Mouse (Mus musculus): Measurements from ENCODE around the gene Pax5. TPM values are rescaled to one million over a fixed set of nuclear protein-coding genes. Genes with fewer than 3 reads are reported as not detected.

Pax5 gene
- polyA plus RNA-seq, 1 experiment from 2014 or later = 7.8 TPM

- Histone ChIP-seq H3K9ac (no peak overlapping the region), H3K4me1 (0 out of 2 replicates have a peak, but pooled peaks cover 4% of the 10 kb centered on the region), H3K4me2 (no peak overlapping the region), H3K27ac (no peak overlapping the region), H3K4me3 (no peak overlapping the region), H3K9me3 (no peaks in the 10 kb centered on the region), H3K36me3 (replicated peaks) (no peaks in the 10 kb centered on the region), H3K27me3 (replicated peaks) (no peaks in the 10 kb centered on the region)
- 42% methylated on average over 12 of the region's 12 CpGs for WGBS
- no peak for ATAC-seq (replicated peaks)
Observed at GRCm38 (mm10) chr4:44641831-44642587, 68.3 kb downstream of the Pax5 start.

GRCm38 (mm10) chr4:44635618-44636017 lies 74.7 kb downstream of the Pax5 start:
- Histone ChIP-seq H3K9ac (no peak overlapping the region), H3K4me1 (peaks cover 10% of the 10 kb centered on the region; the same call in 1 of the 2 replicates), H3K4me2 (no peak overlapping the region), H3K36me3 (replicated peaks) (no peaks in the 10 kb centered on the region), H3K27ac (no peak overlapping the region), H3K4me3 (no peak overlapping the region), H3K9me3 (no peaks in the 10 kb centered on the region), H3K27me3 (replicated peaks) (0 out of 2 replicates have a peak, but pooled peaks cover 2% of the 10 kb centered on the region)
- ATAC-seq (replicated peaks) = no peak
- WGBS = 92% methylated on average over 3 of the region's 3 CpGs

- ATAC-seq (replicated peaks) = no peak
Observed at GRCm38 (mm10) chr4:44633694-44634524, 76.4 kb downstream of the Pax5 start.

GRCm38 (mm10) chr4:44630059-44630458 lies 80.2 kb downstream of the Pax5 start:
- no peak overlapping the region for H3K4me2 ChIP-seq
- H3K4me1 ChIP-seq = peaks cover 10% of the 10 kb centered on the region; the same call in 1 of the 2 replicates
- 81% methylated on average over 6 of the region's 6 CpGs for WGBS
- H3K9me3 ChIP-seq = no peaks in the 10 kb centered on the region
- no peak overlapping the region for H3K9ac ChIP-seq
- no peaks in the 10 kb centered on the region for H3K36me3 ChIP-seq (replicated peaks)
- no peak overlapping the region for H3K27ac ChIP-seq
- no peak for ATAC-seq (replicated peaks)
- 0 out of 2 replicates have a peak, but pooled peaks cover 2% of the 10 kb centered on the region for H3K27me3 ChIP-seq (replicated peaks)
- H3K4me3 ChIP-seq = no peak overlapping the region

More at GRCm38 (mm10) chr4:44633694-44634524, 76.4 kb downstream of the Pax5 start:
- H3K4me2 ChIP-seq = no peak overlapping the region
- H3K4me1 ChIP-seq = peaks cover 10% of the 10 kb centered on the region; the same call in 1 of the 2 replicates
- no peaks in the 10 kb centered on the region for H3K9me3 ChIP-seq
- H3K36me3 ChIP-seq (replicated peaks) = no peaks in the 10 kb centered on the region
- no peak overlapping the region for H3K27ac ChIP-seq
- no peak overlapping the region for H3K4me3 ChIP-seq
- 13% methylated on average over 12 of the region's 12 CpGs for WGBS
- no peak overlapping the region for H3K9ac ChIP-seq
- 0 out of 2 replicates have a peak, but pooled peaks cover 2% of the 10 kb centered on the region for H3K27me3 ChIP-seq (replicated peaks)

GRCm38 (mm10) chr4:44627890-44628289 lies 82.4 kb downstream of the Pax5 start:
- no peaks in the 10 kb centered on the region for H3K9me3 ChIP-seq
- H3K4me1 ChIP-seq = no peaks in the 10 kb centered on the region
- H3K27me3 ChIP-seq (replicated peaks) = no peaks in the 10 kb centered on the region
- H3K36me3 ChIP-seq (replicated peaks) = no peaks in the 10 kb centered on the region
- no peak overlapping the region for H3K27ac ChIP-seq
- H3K9ac ChIP-seq = no peak overlapping the region
- H3K4me2 ChIP-seq = no peak overlapping the region
- no peak overlapping the region for H3K4me3 ChIP-seq
- no peak for ATAC-seq (replicated peaks)

GRCm38 (mm10) chr4:44625108-44625424 lies 85.2 kb downstream of the Pax5 start:
- H3K9me3 ChIP-seq = no peaks in the 10 kb centered on the region
- no peak overlapping the region for H3K4me3 ChIP-seq
- H3K4me2 ChIP-seq = no peak overlapping the region
- no peaks in the 10 kb centered on the region for H3K27me3 ChIP-seq (replicated peaks)
- 93% methylated on average over 6 of the region's 6 CpGs for WGBS
- peaks cover 9% of the 10 kb centered on the region for H3K4me1 ChIP-seq
- H3K36me3 ChIP-seq (replicated peaks) = no peaks in the 10 kb centered on the region
- H3K27ac ChIP-seq = no peak overlapping the region
- no peak for ATAC-seq (replicated peaks)
- no peak overlapping the region for H3K9ac ChIP-seq

- no peak for ATAC-seq (replicated peaks)
- no peak overlapping the region for H3K4me2 ChIP-seq
- no peaks in the 10 kb centered on the region for H3K9me3 ChIP-seq
- H3K27ac ChIP-seq = no peak overlapping the region
- no peaks in the 10 kb centered on the region for H3K27me3 ChIP-seq (replicated peaks)
- no peak overlapping the region for H3K9ac ChIP-seq
- no peaks in the 10 kb centered on the region for H3K36me3 ChIP-seq (replicated peaks)
- WGBS = 90% methylated on average over 12 of the region's 12 CpGs
- peaks cover 9% of the 10 kb centered on the region for H3K4me1 ChIP-seq
- no peak overlapping the region for H3K4me3 ChIP-seq
Observed at GRCm38 (mm10) chr4:44624232-44625107, 85.8 kb downstream of the Pax5 start.

GRCm38 (mm10) chr4:44623435-44623727 lies 86.9 kb downstream of the Pax5 start:
- H3K27me3 ChIP-seq (replicated peaks) = no peaks in the 10 kb centered on the region
- 76% methylated on average over 5 of the region's 5 CpGs for WGBS
- no peak overlapping the region for H3K4me2 ChIP-seq
- no peaks in the 10 kb centered on the region for H3K9me3 ChIP-seq
- ATAC-seq (replicated peaks) = no peak
- H3K4me1 ChIP-seq = peaks cover 9% of the 10 kb centered on the region
- H3K36me3 ChIP-seq (replicated peaks) = no peaks in the 10 kb centered on the region
- no peak overlapping the region for H3K27ac ChIP-seq
- no peak overlapping the region for H3K9ac ChIP-seq
- no peak overlapping the region for H3K4me3 ChIP-seq

- Histone ChIP-seq H3K9me3 (no peaks in the 10 kb centered on the region), H3K27me3 (replicated peaks) (no peaks in the 10 kb centered on the region), H3K9ac (no peak overlapping the region), H3K4me3 (no peak overlapping the region), H3K36me3 (replicated peaks) (no peaks in the 10 kb centered on the region), H3K27ac (no peak overlapping the region), H3K4me1 (peaks cover 9% of the 10 kb centered on the region), H3K4me2 (no peak overlapping the region)
- 82% methylated on average over 17 of the region's 17 CpGs for WGBS
- ATAC-seq (replicated peaks) = no peak
Observed at GRCm38 (mm10) chr4:44622682-44623434, 87.4 kb downstream of the Pax5 start.

GRCm38 (mm10) chr4:44620241-44620640 lies 90.0 kb downstream of the Pax5 start:
- Histone ChIP-seq H3K9ac (no peak overlapping the region), H3K4me1 (peaks cover 9% of the 10 kb centered on the region), H3K4me3 (no peak overlapping the region), H3K27me3 (replicated peaks) (no peaks in the 10 kb centered on the region), H3K9me3 (no peaks in the 10 kb centered on the region), H3K27ac (no peak overlapping the region), H3K36me3 (replicated peaks) (no peaks in the 10 kb centered on the region), H3K4me2 (no peak overlapping the region)
- no peak for ATAC-seq (replicated peaks)
- WGBS = 98% methylated on average over 5 of the region's 5 CpGs

- Histone ChIP-seq H3K9ac (no peak overlapping the region), H3K27me3 (replicated peaks) (no peaks in the 10 kb centered on the region)
- 89% methylated on average over 8 of the region's 8 CpGs for WGBS
Observed at GRCm38 (mm10) chr4:44614066-44614667, 96.1 kb downstream of the Pax5 start.

More at GRCm38 (mm10) chr4:44614066-44614667, 96.1 kb downstream of the Pax5 start:
- Histone ChIP-seq H3K27ac (no peak overlapping the region), H3K9me3 (no peaks in the 10 kb centered on the region), H3K4me1 (no peaks in the 10 kb centered on the region), H3K36me3 (replicated peaks) (no peaks in the 10 kb centered on the region), H3K4me3 (no peak overlapping the region), H3K4me2 (no peak overlapping the region)
- no peak for ATAC-seq (replicated peaks)

Measured in midbrain, embryonic 15.5 days (tissue).